Mouse (Mus musculus) spleen, adult 2 months (tissue): ENCODE results near the gene Etv6. TPM values are rescaled to one million over a fixed set of nuclear protein-coding genes. Genes with fewer than 3 reads are reported as not detected.

ENCODE experiments used
- DNase-seq, 2 experiments: peaks; one replicate each; pipeline versions ENCODE4 v3.0.0 to v3.0.0-alpha.2; 2012 to 2021; ENCODE audit warnings: low spot score in 2 of 2, low read depth in 1 of 2
- H3K27ac ChIP-seq: fragments of 200-500 bp; 2 replicates; pipeline ENCODE4 v1.5.1; 2012; ENCODE audit warnings: low read length, inconsistent platforms; ENCODE audit not compliant: insufficient read depth
- H3K27me3 ChIP-seq: fragments of 200-500 bp; 2 replicates; pipeline ENCODE4 v1.6.1; 2012; ENCODE audit warnings: mild to moderate bottlenecking, moderate library complexity, low read length, inconsistent platforms; ENCODE audit not compliant: control insufficient read depth, insufficient read depth
- H3K36me3 ChIP-seq: fragments of 200-500 bp; 2 replicates; pipeline ENCODE4 v1.6.1; 2012; ENCODE audit warnings: mild to moderate bottlenecking, low read length, inconsistent platforms; ENCODE audit not compliant: control insufficient read depth, insufficient read depth
- H3K4me1 ChIP-seq: fragments of 200-500 bp; 2 replicates; pipeline ENCODE4 v1.6.1; 2011; ENCODE audit warnings: inconsistent platforms; ENCODE audit not compliant: control insufficient read depth, insufficient read depth, insufficient read length
- H3K4me3 ChIP-seq: fragments of 200-500 bp; 2 replicates; pipeline ENCODE4 v1.5.1; 2011; ENCODE audit warnings: mild to moderate bottlenecking, inconsistent platforms; ENCODE audit not compliant: insufficient read depth, insufficient read length; ENCODE audit errors: extremely low read depth
- CTCF ChIP-seq: fragments of 200-500 bp; IDR thresholded peaks from 2 replicates; pipeline ENCODE4 v1.5.1; 2011; ENCODE audit warnings: mild to moderate bottlenecking, inconsistent platforms; ENCODE audit not compliant: insufficient read depth, insufficient read length, insufficient replicate concordance; ENCODE audit errors: extremely low read depth
- POLR2A ChIP-seq: fragments of 200-500 bp; IDR thresholded peaks from 2 replicates; pipeline ENCODE4 v1.6.1; 2011; ENCODE audit warnings: low read depth, low read length, inconsistent platforms
- WGBS: fragments of 180-500 bp; shearing (Covaris S2); methylation state at CpG from one replicate; pipeline ENCODE4 v1.1.7; 2018; 5-methylcytosine and 5-hydroxymethylcytosine counted together
- polyA plus RNA-seq: library from polyadenylated mRNA; depleted of rRNA; stranded (reverse); fragments of >200 nt; gene quantifications from 2 replicates; pipeline ENCODE4 v1.2.3, GENCODE M21; 2012

Etv6 gene
- polyA plus RNA-seq, 1 experiment: 21.6 TPM

DNA sequence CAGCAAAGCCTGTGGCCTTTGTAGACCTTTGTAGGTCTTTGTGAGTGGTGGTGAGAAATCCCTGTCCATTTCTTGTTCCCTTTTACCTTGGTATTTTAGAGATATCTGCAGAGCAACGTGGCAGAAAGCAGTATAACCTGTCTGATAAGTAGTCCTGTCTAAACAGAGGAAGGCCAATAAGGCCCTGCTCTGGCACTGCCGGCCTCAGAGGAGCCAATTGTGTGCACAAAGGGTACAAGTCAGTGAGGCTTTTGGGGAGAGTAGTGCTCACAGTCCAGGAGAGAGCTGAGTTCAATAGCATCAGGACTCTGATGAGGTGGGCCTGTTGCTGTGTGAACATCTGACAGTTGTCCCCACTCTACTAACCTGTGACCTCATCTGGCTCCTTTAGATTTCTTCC is 77.7 kb downstream of the Etv6 start:
- Histone ChIP-seq H3K27me3 (no peaks in the 10 kb centered on the region), H3K4me1 (peaks cover 11% of the 10 kb centered on the region; the same call in 1 of the 2 replicates), H3K36me3 (no peaks in the 10 kb centered on the region), H3K27ac (peak overlapping the region; percentile 8; the same call in 1 of the 2 replicates), H3K4me3 (no peak overlapping the region)
- no peak for DNase-seq
- WGBS: 78% methylated on average over 2 of the region's 2 CpGs
- TF ChIP-seq POLR2A: no peak
- TF ChIP-seq CTCF: no peak

DNA sequence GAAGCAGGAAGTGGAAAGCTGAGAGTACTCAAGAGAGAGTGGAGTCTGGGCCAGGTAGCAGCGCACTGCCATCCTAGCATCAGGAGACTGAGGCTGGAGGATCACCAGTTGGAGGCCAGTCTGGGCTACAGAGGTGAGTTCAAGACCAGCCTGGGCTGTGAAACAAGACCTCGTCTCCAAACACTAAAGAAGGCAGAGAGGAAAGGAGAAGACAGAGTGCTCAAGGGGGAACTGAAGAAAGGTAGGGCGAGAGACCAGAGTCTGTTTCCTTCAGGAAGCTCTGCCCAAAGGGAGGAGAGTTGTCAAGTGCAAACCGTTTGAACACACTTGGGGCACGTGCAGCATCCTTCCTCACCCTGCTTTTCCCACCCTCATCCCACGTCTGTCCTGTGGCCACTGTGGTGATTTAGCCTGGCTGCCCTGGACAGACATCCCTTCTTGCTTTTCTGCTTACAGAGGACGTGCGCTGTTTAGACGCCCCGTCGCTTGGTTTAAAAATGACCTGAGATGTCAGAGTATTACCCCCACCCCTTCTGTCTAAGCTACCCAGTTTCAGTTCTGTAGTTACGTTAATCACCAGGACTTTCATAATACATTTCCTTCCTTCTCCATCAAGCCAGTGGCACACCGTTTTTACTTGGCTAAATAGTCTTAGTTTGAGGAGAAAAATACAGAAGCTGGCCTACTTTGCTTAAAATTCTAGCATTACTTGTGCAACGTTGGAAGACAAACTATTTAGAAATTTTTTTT is 79.9 kb downstream of the Etv6 start:
- 35% methylated on average over 14 of the region's 14 CpGs for WGBS
- Histone ChIP-seq H3K36me3 (no peaks in the 10 kb centered on the region), H3K27ac (peak overlapping the region; percentile 68), H3K4me3 (peak overlapping the region; percentile 10; the same call in 1 of the 2 replicates), H3K4me1 (peaks cover 13% of the 10 kb centered on the region; the same call in 1 of the 2 replicates), H3K27me3 (no peaks in the 10 kb centered on the region)
- peak in 1 of 2 experiments; percentile 9 for DNase-seq
- TF ChIP-seq CTCF: no peak
- no peak for TF ChIP-seq POLR2A

DNA sequence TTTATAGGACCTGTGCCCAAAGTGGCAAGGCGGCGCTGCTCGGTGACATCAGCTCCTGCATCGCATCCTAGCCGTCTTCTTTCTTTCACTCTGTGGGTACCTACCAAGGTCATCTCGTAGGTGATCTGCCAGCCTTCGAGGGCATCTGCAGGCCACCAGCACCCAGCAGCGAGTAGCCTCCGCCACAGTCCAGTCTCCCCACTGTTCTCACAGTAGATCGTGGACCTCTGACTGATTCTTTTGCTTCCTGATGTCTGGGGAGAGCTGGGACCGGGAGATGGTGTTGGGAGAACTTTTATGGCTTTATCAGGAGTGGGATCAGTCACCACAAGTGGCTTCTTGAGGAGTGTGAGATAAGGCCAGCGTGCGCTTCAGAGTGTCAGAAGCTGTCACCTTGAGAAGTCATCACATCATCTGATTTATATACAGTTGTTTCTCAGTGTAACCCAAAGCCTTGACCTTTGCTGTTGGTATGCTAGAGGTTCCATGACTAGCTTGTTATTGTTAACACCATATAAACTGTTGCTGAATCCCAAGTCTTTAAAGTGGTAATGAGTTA is 82.0 kb downstream of the Etv6 start:
- no peak overlapping the region for H3K4me3 ChIP-seq
- no peak overlapping the region for H3K27ac ChIP-seq
- no peaks in the 10 kb centered on the region for H3K36me3 ChIP-seq
- TF ChIP-seq CTCF: no peak
- TF ChIP-seq POLR2A: no peak
- H3K4me1 ChIP-seq: peaks cover 15% of the 10 kb centered on the region; the same call in 1 of the 2 replicates
- 84% methylated on average over 13 of the region's 13 CpGs for WGBS
- no peaks in the 10 kb centered on the region for H3K27me3 ChIP-seq
- DNase-seq: no peak

DNA sequence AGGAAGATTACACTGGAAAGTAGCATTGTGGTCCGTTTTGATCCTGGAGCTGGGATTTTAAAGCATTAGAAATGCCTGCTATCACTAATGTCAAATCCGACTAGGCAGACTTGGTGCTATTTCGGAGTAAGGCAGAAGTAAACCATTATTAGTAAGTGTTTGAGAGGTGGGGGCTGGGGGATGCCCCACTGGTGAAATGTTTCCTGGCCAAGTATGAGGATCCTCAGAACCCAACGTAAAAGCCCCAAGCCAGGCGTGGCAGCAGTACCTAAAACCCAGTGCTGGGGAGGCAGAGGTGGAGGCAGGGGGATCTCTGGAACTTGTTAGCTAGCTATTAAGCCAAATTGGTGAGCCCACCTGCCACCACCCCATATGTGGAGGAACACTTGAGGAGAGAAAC is 83.0 kb downstream of the Etv6 start:
- TF ChIP-seq POLR2A: no peak
- TF ChIP-seq CTCF: no peak
- no peak overlapping the region for H3K27ac ChIP-seq
- WGBS: 82% methylated on average over 5 of the region's 5 CpGs
- H3K27me3 ChIP-seq: no peaks in the 10 kb centered on the region
- H3K36me3 ChIP-seq: no peaks in the 10 kb centered on the region
- no peak overlapping the region for H3K4me3 ChIP-seq
- peaks cover 15% of the 10 kb centered on the region; the same call in 1 of the 2 replicates for H3K4me1 ChIP-seq
- DNase-seq: no peak

DNA sequence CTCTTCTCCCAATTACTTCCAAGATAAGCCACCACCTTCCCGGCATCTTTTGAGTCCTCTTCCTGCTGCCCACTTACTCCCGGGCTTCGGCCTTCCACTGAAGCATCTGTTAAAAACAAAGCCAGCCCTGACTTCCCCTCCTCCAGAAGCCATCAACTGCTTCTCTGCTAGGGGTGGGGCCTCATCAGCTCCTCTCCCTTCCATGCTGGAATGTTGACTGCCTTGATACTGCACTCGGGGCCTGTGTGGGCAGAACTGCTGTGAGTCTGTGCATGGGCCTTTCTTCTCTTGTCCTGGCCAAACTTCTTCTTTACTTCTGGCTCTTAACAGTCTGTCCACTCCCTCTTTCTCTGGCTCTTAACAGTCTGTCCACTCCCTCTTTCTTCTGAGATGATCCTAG is 83.6 kb downstream of the Etv6 start:
- no peaks in the 10 kb centered on the region for H3K27me3 ChIP-seq
- 70% methylated on average over 4 of the region's 4 CpGs for WGBS
- no peak overlapping the region for H3K27ac ChIP-seq
- no peak overlapping the region for H3K4me3 ChIP-seq
- DNase-seq: no peak
- H3K4me1 ChIP-seq: peaks cover 15% of the 10 kb centered on the region; the same call in 1 of the 2 replicates
- H3K36me3 ChIP-seq: no peaks in the 10 kb centered on the region
- TF ChIP-seq POLR2A (no peak), CTCF (no peak)

DNA sequence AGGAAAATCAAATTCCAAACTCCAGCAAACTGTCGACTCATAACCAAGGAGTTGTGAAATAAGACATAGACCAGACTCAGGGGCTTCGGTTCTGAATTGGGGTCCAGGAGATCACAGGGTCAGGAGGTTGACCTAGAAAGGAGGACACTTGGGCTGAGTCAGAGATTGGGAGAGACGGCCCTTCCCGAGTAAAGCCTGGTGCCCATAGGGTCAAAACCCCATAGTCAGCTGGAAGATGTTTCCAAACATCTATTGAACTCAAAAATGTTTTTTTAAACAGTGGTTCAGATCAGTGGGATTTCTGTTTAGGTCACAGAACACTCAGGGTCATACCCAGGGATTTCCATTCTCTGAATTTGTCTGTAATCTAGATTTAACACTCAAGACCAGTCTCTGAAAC is 84.7 kb downstream of the Etv6 start:
- Histone ChIP-seq H3K4me3 (no peak overlapping the region), H3K27me3 (no peaks in the 10 kb centered on the region), H3K4me1 (peaks cover 10% of the 10 kb centered on the region; the same call in 1 of the 2 replicates), H3K27ac (peak overlapping the region; percentile 18; the same call in 1 of the 2 replicates), H3K36me3 (no peaks in the 10 kb centered on the region)
- WGBS: 66% methylated on average over 4 of the region's 4 CpGs
- no peak for DNase-seq
- TF ChIP-seq POLR2A (no peak), CTCF (no peak)

DNA sequence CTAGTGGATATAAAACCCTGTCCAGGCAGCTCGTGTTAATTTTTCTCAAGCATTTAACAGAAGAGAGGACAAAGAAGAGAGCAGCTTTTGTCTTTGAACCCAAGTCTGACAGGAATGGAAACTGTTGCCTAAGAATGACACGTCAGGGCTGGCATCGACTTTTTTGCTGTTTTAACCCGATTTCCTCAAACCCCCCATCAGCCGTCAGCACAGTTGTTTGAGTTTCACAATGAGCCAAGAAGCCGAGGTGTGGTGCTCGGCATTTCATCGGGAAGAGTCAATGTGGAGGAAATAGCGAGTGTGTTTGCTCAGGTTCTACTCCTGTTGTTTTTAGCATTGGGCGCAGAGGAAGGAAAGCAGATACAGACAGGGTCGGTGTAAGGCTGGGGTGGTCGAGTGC is 85.2 kb downstream of the Etv6 start:
- H3K4me1 ChIP-seq: peaks cover 7% of the 10 kb centered on the region; the same call in 1 of the 2 replicates

More for the DNA sequence above, 85.2 kb downstream of the Etv6 start:
- peak overlapping the region; percentile 52; the same call in 1 of the 2 replicates for H3K27ac ChIP-seq
- no peak for DNase-seq
- no peak for TF ChIP-seq CTCF
- TF ChIP-seq POLR2A: no peak
- H3K36me3 ChIP-seq: no peaks in the 10 kb centered on the region
- no peak overlapping the region for H3K4me3 ChIP-seq
- WGBS: 69% methylated on average over 12 of the region's 12 CpGs
- H3K27me3 ChIP-seq: no peaks in the 10 kb centered on the region
